Mouse (Mus musculus) bone marrow, adult 2 months (tissue): Measurements from ENCODE around the gene 9930111J21Rik2.

Source experiments
- CTCF ChIP-seq: fragments of 200-500 bp; IDR thresholded peaks from 2 replicates; pipeline ENCODE4 v1.5.1; 2011; ENCODE audit warnings: low read length, control low read depth; ENCODE audit not compliant: control insufficient read depth, insufficient read depth
- POLR2A ChIP-seq: fragments of 200-500 bp; IDR thresholded peaks from 2 replicates; pipeline ENCODE4 v1.6.1; 2011; ENCODE audit warnings: low read depth, mild to moderate bottlenecking, control low read depth, low read length, borderline replicate concordance; ENCODE audit not compliant: control insufficient read depth

DNA sequence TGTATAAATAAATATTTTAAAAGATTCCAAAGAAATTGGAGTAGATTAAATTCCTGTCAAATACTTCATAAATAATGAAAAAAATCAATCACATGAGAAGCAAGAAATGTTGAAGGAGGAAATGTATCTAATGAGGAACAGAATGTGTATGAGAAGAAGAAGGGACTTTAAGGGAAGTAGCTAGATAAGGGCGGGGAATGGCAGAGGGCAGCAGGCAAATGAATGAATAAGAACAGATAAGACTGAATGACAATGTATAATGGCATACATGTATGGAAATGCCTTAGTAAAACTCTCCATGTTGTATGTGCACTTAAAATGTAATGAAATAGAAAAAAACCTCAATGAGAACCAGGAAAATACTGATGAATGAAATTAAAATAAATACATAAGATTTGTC lies 17.3 kb upstream of the 9930111J21Rik2 start:
- TF ChIP-seq CTCF (no peak), POLR2A (no peak)
